19 mouse cellular contexts compared by ENCODE assay signal in genomic region chr6:54790071-54790470, GRCm38 (mm10).
"Had no signal": no experiment of that assay in that cellular context is flagged by ENCODE, and none has a peak within 500 bp of the region (broad histone marks: within the 10 kb centered on the region; RNA-seq: fewer than 3 reads in every experiment).

No protein-coding gene starts in this region.

- ATAC-seq: hindbrain, postnatal 0 days; inflammation-experienced regulatory T-cells, adult 6 months; lung, postnatal 0 days; midbrain, embryonic 13.5 days; midbrain, embryonic 16.5 days had no signal

- H3K4me3 ChIP-seq: kidney, embryonic 15.5 days; limb, embryonic 10.5 days; limb, embryonic 13.5 days; midbrain, embryonic 13.5 days; myocyte; neural tube, embryonic 13.5 days; stomach, embryonic 15.5 days had no signal

- H3K36me3 ChIP-seq: kidney, embryonic 15.5 days; limb, embryonic 10.5 days; limb, embryonic 13.5 days; midbrain, embryonic 13.5 days; neural tube, embryonic 13.5 days; stomach, embryonic 15.5 days had no signal

- DNase-seq: kidney, postnatal 10 days; lung, embryonic 14.5 days; retina, postnatal 1 day; right cerebral cortex, postnatal 25 days; spleen, adult 18-20 months; thymus, postnatal 25 days had no signal

- H3K4me1 ChIP-seq: kidney, embryonic 15.5 days; limb, embryonic 13.5 days; stomach, embryonic 15.5 days had no signal

- H3K9ac ChIP-seq: kidney, embryonic 15.5 days; limb, embryonic 13.5 days; liver, embryonic 14.5 days; lung, embryonic 14.5 days; midbrain, embryonic 13.5 days; neural tube, embryonic 13.5 days; stomach, embryonic 15.5 days had no signal

- H3K27ac ChIP-seq: hindbrain, postnatal 0 days; kidney, embryonic 15.5 days; limb, embryonic 10.5 days; limb, embryonic 13.5 days; liver, embryonic 14.5 days; macrophage; midbrain, embryonic 13.5 days; neural tube, embryonic 13.5 days; stomach, embryonic 15.5 days had no signal

- H3K4me2 ChIP-seq: kidney, embryonic 15.5 days; limb, embryonic 13.5 days; lung, embryonic 14.5 days; midbrain, embryonic 13.5 days; neural tube, embryonic 13.5 days; stomach, embryonic 15.5 days had no signal

- H3K9me3 ChIP-seq: kidney, embryonic 15.5 days; limb, embryonic 10.5 days; limb, embryonic 13.5 days; midbrain, embryonic 13.5 days; neural tube, embryonic 13.5 days; stomach, embryonic 15.5 days had no signal

- H3K27me3 ChIP-seq: kidney, embryonic 15.5 days; limb, embryonic 13.5 days; midbrain, embryonic 13.5 days; neural tube, embryonic 13.5 days; stomach, embryonic 15.5 days had no signal
